Mouse (Mus musculus): ENCODE results near the gene L1cam.

DNA sequence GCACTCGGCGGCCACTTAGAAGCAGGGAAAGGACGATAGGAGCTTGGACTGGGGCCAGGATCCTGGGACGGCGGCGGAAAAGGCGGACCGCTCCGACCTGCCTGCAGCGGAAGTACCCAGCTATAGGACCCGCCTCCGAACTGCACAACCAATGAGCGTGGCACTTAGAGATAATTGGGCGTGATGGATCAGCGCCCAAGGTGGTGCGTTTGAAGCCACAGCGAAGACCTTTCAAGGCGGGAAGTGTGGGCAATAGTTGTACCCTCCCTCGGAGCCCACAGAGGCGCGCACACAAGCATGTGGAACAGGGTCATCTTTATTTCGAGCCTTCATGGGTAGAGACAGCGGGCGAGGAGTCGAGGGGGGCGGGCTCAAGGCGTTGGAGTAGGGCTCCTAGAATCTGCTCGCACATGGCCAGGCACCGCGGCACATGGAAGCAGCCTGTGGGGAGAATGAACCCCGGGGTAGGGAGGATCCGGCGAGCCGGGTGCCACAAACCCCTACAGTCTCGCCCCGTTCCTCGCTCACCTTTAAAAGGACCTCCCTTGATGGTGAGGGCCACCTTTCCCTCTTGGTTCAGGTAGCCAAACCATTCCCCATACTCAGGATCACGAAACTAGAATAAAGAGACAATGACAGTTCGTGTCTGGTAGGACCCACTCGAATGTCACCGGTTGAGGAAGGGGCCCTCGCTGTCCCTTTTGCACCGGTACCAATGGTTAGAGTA, 26.1 kb upstream of the L1cam start, which contains the start of the genes Arhgap4 and Naa10:
- TF ChIP-seq MAFK (IDR thresholded peaks at IDR 0.05; ENCODE audit: insufficient read depth, low read depth, low read length) = no peak
- no peak for TF ChIP-seq CHD2 (IDR thresholded peaks at IDR 0.05; ENCODE audit: low read depth, low read length)
- no peak for TF ChIP-seq ZNF384 (IDR thresholded peaks at IDR 0.05; ENCODE audit: low read depth, low read length)
- no peak for TF ChIP-seq HCFC1 (IDR thresholded peaks at IDR 0.05; ENCODE audit: borderline replicate concordance, insufficient read depth, low read length)
- TF ChIP-seq ZC3H11A (IDR thresholded peaks at IDR 0.05; ENCODE audit: borderline replicate concordance, low read depth, low read length) = no peak

Data from ES-E14 (cell line).